Mouse (Mus musculus): ENCODE measurements around the gene Mmp2. TPM values are rescaled to one million over a fixed set of nuclear protein-coding genes. Genes with fewer than 3 reads are reported as not detected.

Gene Mmp2
- polyA plus RNA-seq, 1 experiment from 2014 or later, result 161 TPM

DNA sequence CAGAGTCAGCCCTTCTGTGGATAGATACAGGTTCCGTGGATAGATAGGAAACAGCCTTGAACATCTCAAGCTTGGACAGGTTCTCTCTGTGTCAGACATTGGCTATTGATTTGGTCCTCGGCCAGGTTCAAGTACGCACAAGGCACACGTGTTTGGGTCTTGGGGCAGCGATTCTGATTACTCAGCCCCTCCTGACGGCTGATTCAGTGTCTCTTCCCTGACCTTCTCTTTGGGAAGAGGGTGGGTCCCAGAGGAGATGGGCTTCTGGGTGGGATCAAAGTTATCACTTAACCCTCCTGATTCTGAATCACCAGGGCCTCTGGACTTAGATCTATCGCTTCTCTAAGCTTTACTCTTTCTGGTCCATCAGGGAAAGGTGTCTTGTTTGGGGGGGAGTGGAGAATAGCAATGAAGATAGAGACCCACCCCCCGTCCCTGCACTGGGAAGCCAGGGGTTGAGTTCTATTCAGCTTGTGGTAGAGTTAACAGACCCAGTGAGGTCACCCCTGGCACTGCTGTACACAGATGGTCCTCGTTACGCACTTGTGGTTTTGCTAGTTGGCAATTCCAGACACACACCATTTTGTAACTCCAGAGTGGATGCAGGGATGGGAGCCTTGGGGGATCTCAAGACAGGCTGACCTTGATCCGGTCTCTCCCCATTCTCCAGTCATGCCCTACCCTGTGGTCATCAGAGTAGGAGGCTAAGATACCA lies 7.9 kb downstream of the Mmp2 start:
- H3K27me3 ChIP-seq (replicated peaks; ENCODE audit: insufficient read depth, low read length), result 0 out of 2 replicates have a peak, but pooled peaks cover 5% of the 10 kb centered on the region
- WGBS, result 72% methylated on average over 11 of the region's 11 CpGs
- no peaks in the 10 kb centered on the region for H3K36me3 ChIP-seq (ENCODE audit: insufficient read depth, low read length)
- H3K9ac ChIP-seq (replicated peaks; ENCODE audit: low read depth), result no peak overlapping the region
- H3K4me1 ChIP-seq (ENCODE audit: insufficient read depth, low read depth, low read length), result no peaks in the 10 kb centered on the region
- H3K4me2 ChIP-seq (replicated peaks; ENCODE audit: low read depth, low read length), result no peak overlapping the region
- H3K9me3 ChIP-seq (ENCODE audit: low read length), result no peaks in the 10 kb centered on the region
- no peak overlapping the region for H3K4me3 ChIP-seq (ENCODE audit: low read depth, low read length)
- DNase-seq (ENCODE audit: low spot score) (no peak), ATAC-seq (no peak)
- TF ChIP-seq CTCF (IDR thresholded peaks at IDR 0.05) (no peak), EP300 (IDR thresholded peaks at IDR 0.05) (no peak)
- no peak overlapping the region for H3K27ac ChIP-seq (ENCODE audit: low read length)

DNA sequence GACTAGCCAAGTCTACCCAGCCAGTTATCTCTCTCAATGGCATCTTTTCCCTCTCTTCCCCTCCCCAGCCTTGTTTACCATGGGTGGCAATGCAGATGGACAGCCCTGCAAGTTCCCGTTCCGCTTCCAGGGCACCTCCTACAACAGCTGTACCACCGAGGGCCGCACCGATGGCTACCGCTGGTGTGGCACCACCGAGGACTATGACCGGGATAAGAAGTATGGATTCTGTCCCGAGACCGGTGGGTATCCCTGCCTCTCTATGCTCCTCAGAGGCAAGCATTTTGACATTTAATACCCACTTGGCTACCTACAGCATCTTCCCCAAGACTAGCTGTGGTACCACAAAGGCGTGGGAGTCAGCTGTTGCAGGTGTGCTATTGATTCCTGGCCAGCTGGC lies 8.8 kb downstream of the Mmp2 start:
- no peak for ATAC-seq
- no peak for TF ChIP-seq CTCF (IDR thresholded peaks at IDR 0.05)
- no peak for TF ChIP-seq EP300 (IDR thresholded peaks at IDR 0.05)

DNA sequence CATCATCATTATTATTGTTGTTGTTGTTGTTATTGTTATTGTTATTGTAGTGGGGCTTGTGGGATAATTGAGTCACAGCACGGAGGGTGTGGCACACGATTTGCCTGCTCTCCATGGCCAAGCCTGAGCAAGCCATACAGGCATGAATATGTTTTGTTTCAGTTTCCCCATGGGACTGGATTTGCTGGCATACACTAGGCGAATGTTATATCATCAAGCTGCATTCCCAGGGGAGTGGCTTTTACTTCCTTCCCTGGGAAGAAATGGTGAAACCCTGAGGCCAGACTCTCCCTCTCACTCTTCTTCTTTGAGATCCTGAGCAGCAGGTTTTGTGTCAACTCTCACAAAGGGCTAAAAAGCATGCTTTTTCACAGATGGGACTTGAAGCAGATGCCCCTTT lies 11.5 kb downstream of the Mmp2 start:
- Histone ChIP-seq H3K4me1 (ENCODE audit: insufficient read depth, low read depth, low read length) (no peaks in the 10 kb centered on the region), H3K27ac (ENCODE audit: low read length) (no peak overlapping the region), H3K9ac (replicated peaks; ENCODE audit: low read depth) (no peak overlapping the region), H3K36me3 (ENCODE audit: insufficient read depth, low read length) (no peaks in the 10 kb centered on the region), H3K27me3 (replicated peaks; ENCODE audit: insufficient read depth, low read length) (no peaks in the 10 kb centered on the region), H3K9me3 (ENCODE audit: low read length) (no peaks in the 10 kb centered on the region), H3K4me3 (ENCODE audit: low read depth, low read length) (no peak overlapping the region), H3K4me2 (replicated peaks; ENCODE audit: low read depth, low read length) (no peak overlapping the region)
- DNase-seq (ENCODE audit: low spot score), result no peak
- ATAC-seq, result no peak
- TF ChIP-seq CTCF (IDR thresholded peaks at IDR 0.05) (no peak), EP300 (IDR thresholded peaks at IDR 0.05) (no peak)
- 72% methylated on average over 3 of the region's 3 CpGs for WGBS

More for the DNA sequence above, 8.8 kb downstream of the Mmp2 start:
- no peak overlapping the region for H3K27ac ChIP-seq (ENCODE audit: low read length)
- DNase-seq (ENCODE audit: low spot score), result no peak
- H3K4me2 ChIP-seq (replicated peaks; ENCODE audit: low read depth, low read length), result no peak overlapping the region
- WGBS, result 93% methylated on average over 11 of the region's 11 CpGs
- H3K27me3 ChIP-seq (replicated peaks; ENCODE audit: insufficient read depth, low read length), result no peaks in the 10 kb centered on the region
- no peaks in the 10 kb centered on the region for H3K4me1 ChIP-seq (ENCODE audit: insufficient read depth, low read depth, low read length)
- no peaks in the 10 kb centered on the region for H3K36me3 ChIP-seq (ENCODE audit: insufficient read depth, low read length)
- no peak overlapping the region for H3K9ac ChIP-seq (replicated peaks; ENCODE audit: low read depth)
- H3K4me3 ChIP-seq (ENCODE audit: low read depth, low read length), result no peak overlapping the region
- H3K9me3 ChIP-seq (ENCODE audit: low read length), result no peaks in the 10 kb centered on the region

DNA sequence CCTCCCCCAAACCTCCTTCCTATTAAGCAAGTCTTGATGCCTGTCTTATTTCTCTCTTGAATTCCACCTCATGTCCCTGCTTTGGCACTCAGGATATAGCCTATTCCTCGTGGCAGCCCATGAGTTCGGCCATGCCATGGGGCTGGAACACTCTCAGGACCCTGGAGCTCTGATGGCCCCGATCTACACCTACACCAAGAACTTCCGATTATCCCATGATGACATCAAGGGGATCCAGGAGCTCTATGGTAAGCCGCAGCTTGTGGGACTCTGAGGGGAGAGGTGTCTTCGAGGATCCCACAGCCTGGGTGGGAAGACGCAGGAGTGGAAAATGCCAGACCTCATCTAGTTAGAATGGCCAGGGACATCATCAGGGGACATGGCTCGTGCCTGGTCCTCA lies 12.1 kb downstream of the Mmp2 start:
- no peak for ATAC-seq
- Histone ChIP-seq H3K4me2 (replicated peaks; ENCODE audit: low read depth, low read length) (no peak overlapping the region), H3K36me3 (ENCODE audit: insufficient read depth, low read length) (no peaks in the 10 kb centered on the region), H3K27me3 (replicated peaks; ENCODE audit: insufficient read depth, low read length) (no peaks in the 10 kb centered on the region), H3K27ac (ENCODE audit: low read length) (no peak overlapping the region), H3K9ac (replicated peaks; ENCODE audit: low read depth) (no peak overlapping the region), H3K4me1 (ENCODE audit: insufficient read depth, low read depth, low read length) (no peaks in the 10 kb centered on the region), H3K9me3 (ENCODE audit: low read length) (no peaks in the 10 kb centered on the region), H3K4me3 (ENCODE audit: low read depth, low read length) (no peak overlapping the region)
- TF ChIP-seq EP300 (IDR thresholded peaks at IDR 0.05) (no peak), CTCF (IDR thresholded peaks at IDR 0.05) (no peak)
- WGBS, result 88% methylated on average over 8 of the region's 8 CpGs
- DNase-seq (ENCODE audit: low spot score), result no peak

DNA sequence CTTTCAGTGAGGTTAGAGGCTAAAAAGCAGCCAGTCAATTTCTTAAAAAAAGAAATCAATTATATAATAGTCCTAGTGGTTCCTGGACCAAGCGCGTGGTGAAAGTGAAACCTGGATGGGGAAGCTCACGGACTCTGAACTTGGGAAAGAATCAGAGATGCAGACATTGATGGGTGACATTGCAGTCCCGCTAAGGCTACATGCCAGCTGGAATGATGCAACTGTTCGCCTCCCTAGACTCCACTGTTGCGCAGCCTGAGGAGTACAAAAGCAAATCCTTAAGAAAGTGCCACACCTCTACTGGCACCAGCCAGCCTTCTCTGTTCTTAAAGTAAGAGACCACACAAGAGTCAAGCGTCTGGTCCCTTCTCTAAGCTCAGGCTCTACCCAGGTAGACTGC lies 12.8 kb downstream of the Mmp2 start:
- no peak overlapping the region for H3K9ac ChIP-seq (replicated peaks; ENCODE audit: low read depth)
- TF ChIP-seq EP300 (IDR thresholded peaks at IDR 0.05) (no peak), CTCF (IDR thresholded peaks at IDR 0.05) (no peak)
- WGBS, result 63% methylated on average over 7 of the region's 7 CpGs

GRCm38 (mm10) chr8:92846684-92847083 lies 19.6 kb downstream of the Mmp2 start:
- no peaks in the 10 kb centered on the region for H3K9me3 ChIP-seq (ENCODE audit: low read length)
- no peak for TF ChIP-seq EP300 (IDR thresholded peaks at IDR 0.05)
- TF ChIP-seq CTCF (IDR thresholded peaks at IDR 0.05), result 0 out of 2 replicates have a peak, but pooled peaks have one; percentile 2
- ATAC-seq (peak; percentile 29; the same call in 1 of the 2 replicates), DNase-seq (ENCODE audit: low spot score) (peak; percentile 32)
- H3K27ac ChIP-seq (ENCODE audit: low read length), result no peak overlapping the region
- peak overlapping the region; percentile 30; the same call in 1 of the 2 replicates for H3K4me2 ChIP-seq (replicated peaks; ENCODE audit: low read depth, low read length)
- 4% methylated on average over 3 of the region's 3 CpGs for WGBS
- peaks cover 10% of the 10 kb centered on the region; the same call in 1 of the 2 replicates for H3K4me1 ChIP-seq (ENCODE audit: insufficient read depth, low read depth, low read length)
- H3K36me3 ChIP-seq (ENCODE audit: insufficient read depth, low read length), result no peaks in the 10 kb centered on the region
- no peak overlapping the region for H3K4me3 ChIP-seq (ENCODE audit: low read depth, low read length)
- H3K27me3 ChIP-seq (replicated peaks; ENCODE audit: insufficient read depth, low read length), result no peaks in the 10 kb centered on the region
- H3K9ac ChIP-seq (replicated peaks; ENCODE audit: low read depth), result no peak overlapping the region

More for the DNA sequence above, 12.8 kb downstream of the Mmp2 start:
- Histone ChIP-seq H3K36me3 (ENCODE audit: insufficient read depth, low read length) (no peaks in the 10 kb centered on the region), H3K27ac (ENCODE audit: low read length) (no peak overlapping the region), H3K4me1 (ENCODE audit: insufficient read depth, low read depth, low read length) (no peaks in the 10 kb centered on the region), H3K4me3 (ENCODE audit: low read depth, low read length) (no peak overlapping the region), H3K4me2 (replicated peaks; ENCODE audit: low read depth, low read length) (no peak overlapping the region), H3K9me3 (ENCODE audit: low read length) (no peaks in the 10 kb centered on the region), H3K27me3 (replicated peaks; ENCODE audit: insufficient read depth, low read length) (no peaks in the 10 kb centered on the region)
- DNase-seq (ENCODE audit: low spot score), result peak; percentile 61
- peak; percentile 62 for ATAC-seq
